Mouse (Mus musculus) stomach, embryonic 15.5 days (tissue): ENCODE results near the gene Pnma1. TPM values are rescaled to one million over a fixed set of nuclear protein-coding genes. Genes with fewer than 3 reads are reported as not detected.

ENCODE experiments used
- ATAC-seq: fragments of 200-750 bp; cut with Nextera tagmentation; 2 replicates; pipeline ENCODE4 v1.8.0; 2017; ENCODE audit warnings: low read depth, moderate number of reproducible peaks, moderate TSS enrichment; ENCODE audit not compliant: insufficient read depth, low FRiP score
- H3K27ac ChIP-seq: fragments of 300-500 bp; sonication (generic); 2 replicates; pipeline ENCODE4 v1.5.1; 2015; ENCODE audit warnings: mild to moderate bottlenecking, inconsistent platforms
- H3K27me3 ChIP-seq: fragments of 300-500 bp; sonication (generic); replicated peaks from 2 replicates; pipeline ENCODE4 v1.6.1; 2015; ENCODE audit warnings: inconsistent platforms
- H3K36me3 ChIP-seq: fragments of 300-500 bp; sonication (generic); 2 replicates; pipeline ENCODE4 v1.6.1; 2015; ENCODE audit warnings: inconsistent platforms
- H3K4me1 ChIP-seq: fragments of 300-500 bp; sonication (generic); 2 replicates; pipeline ENCODE4 v1.6.1; 2015; ENCODE audit warnings: inconsistent platforms
- H3K4me2 ChIP-seq: fragments of 300-500 bp; sonication (generic); 2 replicates; pipeline ENCODE4 v1.6.1; 2015; ENCODE audit warnings: mild to moderate bottlenecking, inconsistent platforms
- H3K4me3 ChIP-seq: fragments of 300-500 bp; sonication (generic); replicated peaks from 2 replicates; pipeline ENCODE4 v1.5.1; 2015; ENCODE audit warnings: inconsistent platforms
- H3K9ac ChIP-seq: fragments of 300-500 bp; sonication (generic); 2 replicates; pipeline ENCODE4 v1.6.1; 2015; ENCODE audit warnings: inconsistent platforms
- H3K9me3 ChIP-seq: fragments of 300-500 bp; sonication (generic); 2 replicates; pipeline ENCODE4 v1.6.1; 2016; ENCODE audit warnings: inconsistent platforms
- WGBS: fragments of 180-500 bp; shearing (Covaris S2); methylation state at CpG from one replicate; pipeline ENCODE4 v1.1.7; 2015; 5-methylcytosine and 5-hydroxymethylcytosine counted together
- polyA plus RNA-seq: library from polyadenylated mRNA; unstranded; fragments of >200 nt; fragmentation: Nextera tagmentation; extraction: Ambion mirVana; gene quantifications from 2 replicates; pipeline ENCODE4 v1.2.1, GENCODE M21; 2015

Gene Pnma1
- 0.76 and 0.94 TPM in 2 replicates for polyA plus RNA-seq

DNA sequence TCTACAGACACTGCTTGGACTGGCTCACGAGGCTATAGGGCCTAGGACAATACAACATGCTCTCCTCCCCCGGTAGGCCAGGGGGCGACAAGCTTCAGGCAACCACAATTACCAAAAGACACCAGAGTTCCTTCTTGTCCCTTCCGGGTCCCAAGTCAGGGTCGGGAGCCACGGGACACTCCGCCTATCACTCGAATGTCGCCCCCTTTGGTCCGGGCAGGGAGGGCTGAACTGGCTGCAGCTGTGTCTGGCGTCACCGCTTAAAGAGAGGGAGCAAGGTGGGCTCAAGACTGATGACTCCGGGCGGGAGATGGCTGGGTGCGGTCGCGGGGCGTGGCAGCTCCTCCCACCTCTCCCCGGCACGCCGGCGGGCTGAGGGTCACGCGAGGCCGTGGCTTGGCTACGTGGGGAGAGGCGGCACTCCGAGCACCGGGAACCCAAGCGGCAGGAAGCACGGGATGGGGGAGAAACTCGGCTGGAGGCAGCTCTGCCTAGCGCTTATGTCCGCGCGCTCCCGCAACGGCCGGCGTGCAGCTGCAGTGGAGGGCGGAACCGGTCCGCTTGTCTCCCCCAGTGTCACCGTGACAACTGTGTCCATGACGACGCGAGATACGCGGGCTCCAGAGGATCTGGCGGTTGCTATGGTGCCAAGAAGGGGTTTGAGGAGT, at the start of gene Pnma1:
TSS of gene Pnma1 (minus strand) at position 536 of the 668 bp plus-strand sequence.
- ATAC-seq: peak; percentile 68
- H3K9ac ChIP-seq: 0 out of 2 replicates have a peak within 1 kb of the TSS, but pooled peaks have one; percentile 7
- H3K9me3 ChIP-seq: no peaks in the 10 kb centered on the region
- peak within 1 kb of the TSS; percentile 82 for H3K4me2 ChIP-seq
- H3K27me3 ChIP-seq: no peaks in the 10 kb centered on the region
- no peak within 1 kb of the TSS for H3K27ac ChIP-seq
- H3K36me3 ChIP-seq: peaks cover 7% of the 10 kb centered on the region
- H3K4me1 ChIP-seq: peaks cover 18% of the 10 kb centered on the region
- 2% methylated on average over 48 of the region's 50 CpGs for WGBS
- peak within 1 kb of the TSS; percentile 46 for H3K4me3 ChIP-seq

- peaks cover 47% of the 10 kb centered on the region for H3K4me1 ChIP-seq
- H3K27ac ChIP-seq: no peak overlapping the region
- no peaks in the 10 kb centered on the region for H3K9me3 ChIP-seq
- H3K36me3 ChIP-seq: no peaks in the 10 kb centered on the region
- H3K9ac ChIP-seq: no peak overlapping the region
- H3K27me3 ChIP-seq: no peaks in the 10 kb centered on the region
- no peak overlapping the region for H3K4me3 ChIP-seq
- ATAC-seq: no peak
- WGBS: 43% methylated on average over 6 of the region's 6 CpGs
- no peak overlapping the region for H3K4me2 ChIP-seq
Measured at GRCm38 (mm10) chr12:84195195-84195594, 46.9 kb upstream of the Pnma1 start.

- H3K36me3 ChIP-seq: no peaks in the 10 kb centered on the region
- H3K9me3 ChIP-seq: no peaks in the 10 kb centered on the region
- peak overlapping the region; percentile 73 for H3K4me3 ChIP-seq
- ATAC-seq: no peak
- WGBS: 3% methylated on average over 13 of the region's 13 CpGs
- H3K9ac ChIP-seq: no peak overlapping the region
- H3K4me1 ChIP-seq: peaks cover 54% of the 10 kb centered on the region
- peak overlapping the region; percentile 99 for H3K27ac ChIP-seq
- no peaks in the 10 kb centered on the region for H3K27me3 ChIP-seq
- H3K4me2 ChIP-seq: peak overlapping the region; percentile 74
Measured at GRCm38 (mm10) chr12:84194400-84195109, 46.3 kb upstream of the Pnma1 start.

- WGBS: under 1% methylated on average over 49 of the region's 49 CpGs
- Histone ChIP-seq H3K4me1 (peaks cover 61% of the 10 kb centered on the region), H3K4me2 (peak overlapping the region; percentile 74), H3K27me3 (no peaks in the 10 kb centered on the region), H3K9ac (peak overlapping the region; percentile 75), H3K27ac (peak overlapping the region; percentile 99), H3K9me3 (no peaks in the 10 kb centered on the region), H3K4me3 (peak overlapping the region; percentile 73), H3K36me3 (no peaks in the 10 kb centered on the region)
- ATAC-seq: peak; percentile 88
Measured at GRCm38 (mm10) chr12:84193642-84194399, 45.5 kb upstream of the Pnma1 start.

GRCm38 (mm10) chr12:84192741-84193641, 44.7 kb upstream of the Pnma1 start:
- no peaks in the 10 kb centered on the region for H3K27me3 ChIP-seq
- ATAC-seq: peak; percentile 9; the same call in 1 of the 2 replicates
- H3K4me2 ChIP-seq: peak overlapping the region; percentile 74
- H3K27ac ChIP-seq: peak overlapping the region; percentile 99
- H3K9me3 ChIP-seq: no peaks in the 10 kb centered on the region
- WGBS: under 1% methylated on average over 99 of the region's 102 CpGs
- H3K4me1 ChIP-seq: peaks cover 68% of the 10 kb centered on the region
- H3K4me3 ChIP-seq: peak overlapping the region; percentile 73
- no peaks in the 10 kb centered on the region for H3K36me3 ChIP-seq
- H3K9ac ChIP-seq: peak overlapping the region; percentile 75

DNA sequence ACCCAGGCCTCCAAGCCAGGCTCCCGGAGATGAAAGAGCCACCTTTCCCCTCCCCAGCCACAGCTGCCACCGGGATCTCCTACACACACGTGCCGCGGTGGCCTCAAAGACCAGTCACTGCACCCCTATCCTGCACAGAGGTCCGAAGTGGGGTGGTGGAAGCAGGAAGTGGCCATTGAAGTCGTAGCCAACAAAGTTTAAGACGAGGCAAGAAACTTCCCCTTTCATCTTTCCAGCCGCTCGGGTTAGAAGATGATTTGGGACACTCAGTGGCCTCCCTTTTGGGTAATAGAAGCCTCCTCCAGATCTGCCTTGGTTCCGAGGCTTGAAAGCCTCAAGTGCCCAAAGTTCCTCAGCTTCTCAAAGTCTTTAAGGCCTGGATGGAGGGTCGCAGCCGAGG, 44.0 kb upstream of the Pnma1 start:
- Histone ChIP-seq H3K9me3 (no peaks in the 10 kb centered on the region), H3K4me3 (peak overlapping the region; percentile 73), H3K4me2 (peak overlapping the region; percentile 74), H3K27ac (peak overlapping the region; percentile 99), H3K9ac (peak overlapping the region; percentile 75), H3K36me3 (no peaks in the 10 kb centered on the region), H3K4me1 (peaks cover 69% of the 10 kb centered on the region), H3K27me3 (no peaks in the 10 kb centered on the region)
- 4% methylated on average over 13 of the region's 13 CpGs for WGBS
- ATAC-seq: no peak

DNA sequence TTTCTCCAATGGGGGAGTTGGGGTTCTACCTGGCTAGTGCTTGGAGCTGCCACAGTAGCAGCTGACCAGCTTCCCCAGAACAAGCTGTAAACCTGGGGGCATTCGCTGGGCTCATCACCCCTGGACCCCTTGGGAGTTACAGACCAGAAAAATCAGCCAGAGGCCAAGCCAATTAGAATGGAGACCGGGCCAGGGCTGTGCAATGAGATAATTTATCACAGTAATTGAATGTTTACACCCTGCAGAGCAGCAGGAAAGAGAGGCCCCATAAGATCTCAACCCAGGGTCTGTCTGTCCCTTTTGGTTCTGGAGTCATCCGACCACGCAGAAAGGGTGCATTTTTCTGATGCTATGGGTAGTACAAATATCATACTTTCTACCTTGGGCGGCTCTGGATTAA, 43.5 kb upstream of the Pnma1 start:
- Histone ChIP-seq H3K4me1 (peaks cover 74% of the 10 kb centered on the region), H3K9me3 (no peaks in the 10 kb centered on the region), H3K4me2 (peak overlapping the region; percentile 74), H3K27ac (peak overlapping the region; percentile 99), H3K27me3 (no peaks in the 10 kb centered on the region), H3K4me3 (peak overlapping the region; percentile 73), H3K36me3 (no peaks in the 10 kb centered on the region), H3K9ac (peak overlapping the region; percentile 8; the same call in 1 of the 2 replicates)
- WGBS: 24% methylated on average over 5 of the region's 5 CpGs
- no peak for ATAC-seq

GRCm38 (mm10) chr12:84191190-84191589, 42.9 kb upstream of the Pnma1 start:
- H3K9me3 ChIP-seq: no peaks in the 10 kb centered on the region
- ATAC-seq: no peak

DNA sequence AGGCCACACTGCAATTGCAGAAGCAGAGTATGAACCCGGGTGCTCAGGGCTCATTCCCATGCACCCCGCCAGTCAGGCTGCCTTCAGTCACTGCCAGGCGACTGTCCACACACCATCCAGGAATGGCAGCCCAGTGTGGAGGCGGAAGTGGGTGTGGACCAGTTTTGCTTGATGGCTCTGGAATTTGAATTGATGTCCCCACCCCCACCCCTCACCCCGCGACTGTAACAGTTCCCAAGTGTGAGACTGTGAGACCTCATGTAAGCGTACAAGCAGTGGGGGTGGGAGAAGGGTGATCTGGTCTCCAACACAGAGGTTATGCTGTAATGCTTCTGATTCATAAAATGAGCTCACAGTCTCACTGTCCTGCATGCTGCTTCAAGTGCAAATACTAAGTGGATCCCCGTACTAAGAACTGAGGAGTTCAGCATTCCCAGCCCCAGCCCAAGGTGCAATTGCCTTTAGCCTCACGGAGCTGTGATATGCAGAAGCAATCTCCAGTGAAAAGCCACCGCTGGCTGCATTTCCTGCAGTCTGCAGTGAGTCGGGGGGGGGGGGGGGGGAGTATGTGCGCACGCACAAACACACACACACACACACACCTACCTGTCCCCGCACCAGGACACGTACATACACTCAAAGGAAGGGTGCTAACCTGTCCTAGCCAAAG, 42.0 kb upstream of the Pnma1 start:
- H3K4me3 ChIP-seq: no peak overlapping the region
- no peak overlapping the region for H3K9ac ChIP-seq
- no peak overlapping the region for H3K27ac ChIP-seq
- no peak for ATAC-seq
- H3K36me3 ChIP-seq: 0 out of 2 replicates have a peak, but pooled peaks cover 2% of the 10 kb centered on the region
- H3K27me3 ChIP-seq: no peaks in the 10 kb centered on the region
- peak overlapping the region; percentile 8 for H3K4me2 ChIP-seq
- WGBS: 42% methylated on average over 15 of the region's 15 CpGs
- H3K9me3 ChIP-seq: no peaks in the 10 kb centered on the region
- peaks cover 73% of the 10 kb centered on the region for H3K4me1 ChIP-seq

More at GRCm38 (mm10) chr12:84191190-84191589, 42.9 kb upstream of the Pnma1 start:
- H3K27me3 ChIP-seq: no peaks in the 10 kb centered on the region
- no peak overlapping the region for H3K4me3 ChIP-seq
- peak overlapping the region; percentile 74 for H3K4me2 ChIP-seq
- 67% methylated on average over 7 of the region's 7 CpGs for WGBS
- no peak overlapping the region for H3K27ac ChIP-seq
- peaks cover 76% of the 10 kb centered on the region for H3K4me1 ChIP-seq
- H3K9ac ChIP-seq: no peak overlapping the region
- 0 out of 2 replicates have a peak, but pooled peaks cover 2% of the 10 kb centered on the region for H3K36me3 ChIP-seq

DNA sequence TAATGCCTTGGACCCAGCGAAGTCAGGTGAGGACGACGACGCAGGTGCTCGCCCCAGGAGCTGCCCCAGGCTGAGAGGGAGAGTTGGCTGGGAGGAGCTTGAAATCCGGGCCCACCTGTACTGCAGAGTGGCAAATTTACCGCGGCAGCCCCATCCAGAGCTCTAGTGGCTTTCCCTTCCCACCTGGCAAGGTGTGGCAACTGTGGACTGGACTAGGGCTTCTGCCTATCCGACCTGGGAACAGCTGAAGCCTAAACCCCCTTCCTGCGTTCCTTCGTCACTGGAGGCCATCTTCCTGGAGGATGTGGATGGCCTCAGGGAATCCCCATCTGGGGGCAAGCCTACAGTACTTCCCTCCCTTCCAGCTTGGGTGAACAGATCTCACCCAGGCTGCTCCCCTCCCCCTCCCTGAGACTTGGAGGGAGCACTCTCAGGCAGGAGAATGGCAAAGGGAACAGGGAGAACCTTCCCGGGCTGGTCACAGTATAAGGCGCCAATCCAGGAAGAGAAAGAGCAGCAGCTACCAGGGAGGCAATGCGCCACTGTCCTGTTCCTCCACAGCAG, 40.7 kb upstream of the Pnma1 start:
- WGBS: 66% methylated on average over 14 of the region's 14 CpGs
- Histone ChIP-seq H3K9me3 (no peaks in the 10 kb centered on the region), H3K27ac (peak overlapping the region; percentile 58; the same call in 1 of the 2 replicates), H3K27me3 (no peaks in the 10 kb centered on the region), H3K9ac (no peak overlapping the region), H3K4me2 (no peak overlapping the region), H3K36me3 (0 out of 2 replicates have a peak, but pooled peaks cover 2% of the 10 kb centered on the region), H3K4me3 (no peak overlapping the region), H3K4me1 (peaks cover 69% of the 10 kb centered on the region)
- ATAC-seq: no peak
